Mouse (Mus musculus) left cerebral cortex, adult 2 months (tissue): ENCODE results near the gene Jph2. TPM values are rescaled to one million over a fixed set of nuclear protein-coding genes. Genes with fewer than 3 reads are reported as not detected.

Experiments used
- DNase-seq, 2 experiments: peaks; one replicate each; pipeline ENCODE4 v3.0.0; 2021 to 2022; ENCODE audit warnings: low spot score in 2 of 2, mixed read lengths in 1 of 2; ENCODE audit errors: extremely low spot score in 1 of 2
- H3K27ac ChIP-seq: fragments of 200-600 bp; 2 replicates; pipeline ENCODE4 v1.8.1; 2022
- H3K4me3 ChIP-seq: fragments of 200-600 bp; 2 replicates; pipeline ENCODE4 v1.8.1; 2022
- CTCF ChIP-seq: fragments of 200-600 bp; IDR thresholded peaks from 2 replicates; pipeline ENCODE4 v1.8.1; 2022; ENCODE audit warnings: antibody characterized with exemption, mild to moderate bottlenecking, moderate library complexity
- intact Hi-C: fragments of 180-260 bp; cut with DNase I; formaldehyde crosslinking; loops from one replicate; pipeline ENCODE4 v1.15.1; 2025
- total RNA-seq, 2 experiments: library from RNA; stranded (reverse); gene quantifications; 2 replicates each; pipeline ENCODE4 v1.2.3; 2021

The Jph2 gene
- total RNA-seq, 2 experiments from 2014 or later, result 0.63 to 0.81 TPM

- intact Hi-C loops, result no loop called here
- DNase-seq, result no peak
- Histone ChIP-seq H3K27ac (no peak overlapping the region), H3K4me3 (no peak overlapping the region)
- TF ChIP-seq CTCF, result no peak
These were observed 42.1 kb downstream of the Jph2 start for GRCm38 (mm10) chr2:163355666-163356065.

- Histone ChIP-seq H3K27ac (no peak overlapping the region), H3K4me3 (no peak overlapping the region)
- intact Hi-C loops, result no loop called here
- no peak for DNase-seq
- no peak for TF ChIP-seq CTCF
These were observed 44.1 kb downstream of the Jph2 start for GRCm38 (mm10) chr2:163353731-163354130.

- no peak overlapping the region for H3K4me3 ChIP-seq
- no peak overlapping the region for H3K27ac ChIP-seq
- peak; percentile 47 for TF ChIP-seq CTCF
- intact Hi-C loops, result no loop called here
- DNase-seq, result no peak
These were observed 47.4 kb downstream of the Jph2 start for GRCm38 (mm10) chr2:163350443-163350842.

- no peak for TF ChIP-seq CTCF
- Histone ChIP-seq H3K4me3 (no peak overlapping the region), H3K27ac (no peak overlapping the region)
- intact Hi-C loops, result no loop called here
- peak in 1 of 2 experiments; percentile 21 for DNase-seq
These were observed 48.4 kb downstream of the Jph2 start for GRCm38 (mm10) chr2:163349411-163349810.

GRCm38 (mm10) chr2:163348677-163349076 is 49.1 kb downstream of the Jph2 start:
- no peak for TF ChIP-seq CTCF
- H3K27ac ChIP-seq, result no peak overlapping the region
- no peak for DNase-seq
- no peak overlapping the region for H3K4me3 ChIP-seq
- intact Hi-C loops, result no loop called here

- H3K27ac ChIP-seq, result no peak overlapping the region
- TF ChIP-seq CTCF, result no peak
- intact Hi-C loops, result no loop called here
These were observed 50.1 kb downstream of the Jph2 start for GRCm38 (mm10) chr2:163347517-163348184.

GRCm38 (mm10) chr2:163346497-163346896 is 51.3 kb downstream of the Jph2 start:
- no peak overlapping the region for H3K4me3 ChIP-seq
- no peak overlapping the region for H3K27ac ChIP-seq
- intact Hi-C loops, result no loop called here

More at GRCm38 (mm10) chr2:163347517-163348184, 50.1 kb downstream of the Jph2 start:
- H3K4me3 ChIP-seq, result no peak overlapping the region
- no peak for DNase-seq

GRCm38 (mm10) chr2:163344976-163345660 is 52.7 kb downstream of the Jph2 start:
- H3K4me3 ChIP-seq, result no peak overlapping the region
- TF ChIP-seq CTCF, result no peak
- intact Hi-C loops, result no loop called here
- H3K27ac ChIP-seq, result no peak overlapping the region
- DNase-seq, result no peak

More at GRCm38 (mm10) chr2:163346497-163346896, 51.3 kb downstream of the Jph2 start:
- no peak for DNase-seq
- TF ChIP-seq CTCF, result no peak

- DNase-seq, result no peak
- H3K27ac ChIP-seq, result no peak overlapping the region
- peak; percentile 58 for TF ChIP-seq CTCF
- intact Hi-C loops, result no loop called here
- H3K4me3 ChIP-seq, result no peak overlapping the region
These were observed 54.1 kb downstream of the Jph2 start for GRCm38 (mm10) chr2:163343671-163344070.

GRCm38 (mm10) chr2:163340263-163340662 is 57.5 kb downstream of the Jph2 start:
- peak; percentile 75 for TF ChIP-seq CTCF
- intact Hi-C loops, result loop anchor here (1.0 kb wide), 1 partner anchor 61 kb away; no protein-coding TSS in a partner anchor
- no peak overlapping the region for H3K27ac ChIP-seq
- peak; percentile 42 to 63 for DNase-seq
- H3K4me3 ChIP-seq, result no peak overlapping the region

- no peak overlapping the region for H3K27ac ChIP-seq
- intact Hi-C loops, result loop anchor here (5.0 kb wide), 1 partner anchor 410 kb away; no protein-coding TSS in a partner anchor
- H3K4me3 ChIP-seq, result no peak overlapping the region
- DNase-seq, result peak in 1 of 2 experiments; percentile 23
- TF ChIP-seq CTCF, result no peak
These were observed 65.3 kb downstream of the Jph2 start for GRCm38 (mm10) chr2:163332368-163333055.

- H3K4me3 ChIP-seq, result no peak overlapping the region
- intact Hi-C loops, result loop anchor here (5.0 kb wide), 1 partner anchor 409 kb away; no protein-coding TSS in a partner anchor
- H3K27ac ChIP-seq, result no peak overlapping the region
- no peak for DNase-seq
- TF ChIP-seq CTCF, result no peak
These were observed 66.4 kb downstream of the Jph2 start for GRCm38 (mm10) chr2:163331423-163331822.
